Mouse (Mus musculus) CH12F3 (cell line): ENCODE measurements at regions not wholly inside any gene's neighbourhood (a gene's known extent, or its start where the extent isn't known, plus 50 kb on each side); places are given as distances from the start of the nearest gene placed in this dataset.

ENCODE experiments used
- in situ Hi-C: fragments of 300-500 bp; cut with MboI; formaldehyde crosslinking; loops from 2 replicates; pipeline ENCODE4 v1.14.3; 2020; ENCODE audit warnings: low sequenced_read_pairs

DNA sequence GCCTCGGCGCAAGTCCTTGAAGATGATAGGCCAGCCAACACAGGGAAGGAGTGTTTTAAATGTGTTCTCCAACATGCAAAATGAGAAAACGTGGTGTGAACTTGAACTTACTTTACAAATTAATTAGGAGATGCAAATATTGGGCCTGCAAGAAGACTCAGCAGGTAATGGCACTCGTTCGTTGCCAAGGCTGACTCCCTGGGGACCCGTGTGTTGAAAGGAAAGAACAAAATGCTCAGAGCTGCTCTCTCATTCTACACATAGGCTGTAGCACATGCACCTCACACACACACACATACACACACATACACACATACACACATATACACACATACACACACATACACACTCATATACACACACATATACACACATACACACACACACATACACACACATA is 74.6 kb upstream of the H2afz start:
- in situ Hi-C loops: loop anchor here (25.0 kb wide), 1 partner anchor 648 kb away; the partner anchor contains the start of gene Adh5

DNA sequence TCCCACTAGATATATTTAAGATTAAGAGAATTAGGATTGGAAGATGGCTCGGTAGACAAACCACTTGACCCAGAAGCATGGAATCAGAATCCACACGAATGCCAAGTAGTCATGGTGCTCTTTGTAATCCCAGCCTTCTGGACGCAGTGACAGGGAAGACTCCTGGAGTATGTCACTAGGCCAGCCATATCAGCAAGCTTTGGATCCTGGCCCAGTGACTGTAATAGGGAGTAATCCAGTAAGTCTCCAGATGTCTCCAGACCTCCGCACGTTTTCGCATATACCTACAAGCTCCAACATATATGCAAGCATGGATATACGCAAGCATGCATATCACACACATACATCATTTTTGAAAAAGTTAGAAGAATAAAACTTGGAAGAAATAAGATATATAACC is 73.9 kb upstream of the H2afz start:
- in situ Hi-C loops: loop anchor here (25.0 kb wide), 1 partner anchor 647 kb away; the partner anchor contains the start of gene Adh5

DNA sequence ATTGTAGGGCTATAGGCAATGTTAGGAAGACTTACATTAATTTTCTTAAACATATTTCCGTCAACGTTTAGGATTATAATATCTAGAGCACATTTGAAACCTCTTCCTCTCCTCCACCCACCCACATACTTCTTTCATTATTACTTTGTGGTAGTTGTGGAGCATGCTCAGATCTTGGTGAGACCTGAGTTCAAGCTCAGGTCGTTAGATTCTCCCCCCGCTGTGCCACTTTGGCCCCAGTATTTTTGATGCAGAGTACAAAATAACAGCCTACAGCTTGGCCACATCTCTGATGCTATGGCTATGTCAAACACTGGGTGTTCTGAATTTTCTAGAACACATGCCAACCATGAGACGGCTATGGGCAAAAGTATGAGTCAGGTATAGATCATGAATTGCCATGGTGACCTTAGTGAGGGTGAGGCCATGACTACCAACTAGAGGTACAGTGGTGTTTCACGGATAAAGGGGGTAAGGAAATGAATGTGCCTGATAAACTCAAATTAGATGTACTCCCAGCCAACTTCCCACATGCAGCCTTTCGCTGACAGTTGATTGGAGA is 68.5 kb upstream of the H2afz start:
- in situ Hi-C loops: loop anchor here (25.0 kb wide), 1 partner anchor 641 kb away; the partner anchor contains the start of gene Adh5

DNA sequence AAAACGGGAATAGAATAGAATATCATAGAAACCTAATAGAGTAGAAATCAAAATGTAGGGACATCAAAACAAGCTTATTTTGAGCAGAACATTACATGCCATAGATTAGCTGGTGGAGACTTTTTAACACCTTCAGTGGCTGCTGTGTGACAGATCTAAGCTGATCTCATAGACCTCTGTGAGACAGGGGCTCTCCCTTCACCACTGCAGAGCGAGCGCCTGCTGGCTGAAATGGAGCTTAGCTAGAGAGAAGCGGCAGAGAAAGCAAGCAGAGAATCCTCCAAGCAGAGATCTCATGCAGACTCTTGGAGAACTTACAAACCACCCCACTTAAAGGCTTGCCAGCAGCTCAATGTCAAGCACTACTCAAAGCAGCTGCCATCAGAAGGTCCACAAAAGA is 65.5 kb upstream of the H2afz start:
- in situ Hi-C loops: loop anchor here (25.0 kb wide), 1 partner anchor 639 kb away; the partner anchor contains the start of gene Adh5

DNA sequence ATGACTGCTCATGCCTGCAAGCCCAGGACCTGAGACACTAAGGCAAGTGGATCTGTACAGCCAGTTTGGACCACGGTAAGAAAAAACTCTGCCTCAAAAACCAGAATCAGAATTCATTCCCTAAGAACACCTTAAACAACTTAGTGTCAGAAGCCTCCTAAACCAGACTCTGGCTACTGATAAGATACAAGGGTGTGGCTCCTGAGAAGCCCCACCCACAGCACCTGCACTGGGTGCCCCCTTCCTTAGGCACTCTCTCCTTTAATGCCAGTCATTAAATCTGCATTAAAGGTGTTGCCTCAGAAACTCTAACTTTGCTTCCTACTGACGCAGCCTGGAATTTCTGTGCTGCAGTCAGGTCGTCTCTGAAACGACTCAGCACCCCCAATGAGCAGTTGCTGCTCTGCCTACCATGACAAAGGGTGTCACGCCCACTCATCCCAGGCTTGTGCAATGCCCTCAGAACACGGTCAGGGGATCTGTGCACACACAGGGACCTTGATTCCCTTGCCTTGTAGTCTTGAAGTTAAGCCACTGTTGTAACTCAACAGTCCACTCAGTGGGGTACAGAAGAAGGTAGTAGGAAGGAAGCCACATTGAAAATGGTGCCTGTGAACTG is 62.8 kb upstream of the H2afz start:
- in situ Hi-C loops: no loop called here

DNA sequence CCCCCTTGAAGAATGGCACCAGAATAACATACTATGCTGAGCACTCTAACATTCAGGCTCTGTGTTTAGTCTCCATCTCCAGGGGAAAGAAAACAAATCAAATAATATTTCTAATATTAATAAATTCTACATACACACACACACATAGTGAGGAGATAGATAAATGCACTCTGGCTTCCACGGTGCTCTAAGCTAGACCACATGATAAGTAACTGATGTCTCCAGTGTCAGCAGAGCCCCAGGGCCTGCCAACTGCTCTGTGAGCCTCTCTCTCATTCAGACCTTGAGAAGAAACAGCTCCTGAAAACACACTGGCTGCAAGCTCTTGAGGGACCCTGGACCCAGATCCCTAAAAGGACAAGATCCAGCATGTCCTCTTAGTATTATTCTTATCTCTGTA is 56.9 kb upstream of the H2afz start:
- in situ Hi-C loops: no loop called here

DNA sequence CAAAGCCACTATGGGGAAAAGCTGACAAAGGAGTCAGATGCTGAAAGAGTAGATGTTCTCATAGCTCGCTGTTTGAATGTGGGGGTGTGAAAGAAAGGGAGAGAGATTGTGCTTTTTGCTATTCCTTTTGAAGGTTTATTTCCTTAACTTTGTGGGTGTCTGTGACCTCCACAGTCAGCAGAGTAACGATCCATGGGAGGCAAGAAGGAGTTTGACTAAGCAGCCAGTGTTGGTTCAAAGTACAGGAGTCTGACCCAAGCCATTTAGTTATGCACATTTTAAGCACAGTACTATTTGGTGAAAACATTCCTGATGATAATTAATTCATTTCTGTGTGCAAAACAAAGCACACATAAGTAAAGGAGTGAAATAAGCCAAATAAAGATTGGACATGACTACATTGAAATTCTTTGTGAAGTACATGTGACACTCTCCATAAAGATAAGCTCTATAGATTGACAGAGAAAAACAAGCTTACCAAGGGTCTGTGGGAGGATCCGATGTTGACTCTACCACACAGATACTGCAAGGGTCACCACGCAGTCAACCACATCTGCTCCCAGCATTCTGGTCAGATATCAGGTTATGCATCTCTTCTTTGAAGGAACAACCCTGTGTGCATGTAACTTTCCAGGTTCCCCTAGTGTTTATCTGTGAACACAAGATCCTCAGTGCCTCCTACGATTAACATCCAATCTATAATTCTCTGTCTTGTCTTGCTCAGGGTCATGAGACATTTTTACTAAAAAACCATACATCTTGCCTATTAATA is 56.2 kb upstream of the H2afz start:
- in situ Hi-C loops: no loop called here

DNA sequence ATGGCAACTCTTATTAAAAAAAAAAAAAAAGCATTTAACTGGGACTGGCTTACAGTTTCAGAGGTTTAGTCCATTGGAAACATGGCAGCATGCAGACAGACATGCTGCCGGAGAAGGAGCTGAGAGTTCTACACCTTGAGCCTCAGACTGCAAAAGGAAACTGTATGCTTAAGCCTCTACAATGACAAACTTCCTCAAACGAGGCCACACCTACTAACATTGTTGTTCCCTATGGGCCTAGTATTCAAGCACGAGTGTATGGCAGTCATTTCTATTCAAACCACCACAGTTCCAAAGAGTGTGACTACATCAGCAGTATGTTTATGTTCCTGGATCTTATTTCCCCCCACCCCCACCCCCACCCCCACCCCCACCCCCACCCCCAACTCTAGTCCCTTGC is 54.2 kb upstream of the H2afz start:
- in situ Hi-C loops: no loop called here
